Mouse (Mus musculus): ENCODE data around the gene Hs3st3a1. TPM values are rescaled to one million over a fixed set of nuclear protein-coding genes. Genes with fewer than 3 reads are reported as not detected.

Hs3st3a1 gene
- polyA plus RNA-seq, 1 experiment from 2014 or later = 4.6 TPM

DNA sequence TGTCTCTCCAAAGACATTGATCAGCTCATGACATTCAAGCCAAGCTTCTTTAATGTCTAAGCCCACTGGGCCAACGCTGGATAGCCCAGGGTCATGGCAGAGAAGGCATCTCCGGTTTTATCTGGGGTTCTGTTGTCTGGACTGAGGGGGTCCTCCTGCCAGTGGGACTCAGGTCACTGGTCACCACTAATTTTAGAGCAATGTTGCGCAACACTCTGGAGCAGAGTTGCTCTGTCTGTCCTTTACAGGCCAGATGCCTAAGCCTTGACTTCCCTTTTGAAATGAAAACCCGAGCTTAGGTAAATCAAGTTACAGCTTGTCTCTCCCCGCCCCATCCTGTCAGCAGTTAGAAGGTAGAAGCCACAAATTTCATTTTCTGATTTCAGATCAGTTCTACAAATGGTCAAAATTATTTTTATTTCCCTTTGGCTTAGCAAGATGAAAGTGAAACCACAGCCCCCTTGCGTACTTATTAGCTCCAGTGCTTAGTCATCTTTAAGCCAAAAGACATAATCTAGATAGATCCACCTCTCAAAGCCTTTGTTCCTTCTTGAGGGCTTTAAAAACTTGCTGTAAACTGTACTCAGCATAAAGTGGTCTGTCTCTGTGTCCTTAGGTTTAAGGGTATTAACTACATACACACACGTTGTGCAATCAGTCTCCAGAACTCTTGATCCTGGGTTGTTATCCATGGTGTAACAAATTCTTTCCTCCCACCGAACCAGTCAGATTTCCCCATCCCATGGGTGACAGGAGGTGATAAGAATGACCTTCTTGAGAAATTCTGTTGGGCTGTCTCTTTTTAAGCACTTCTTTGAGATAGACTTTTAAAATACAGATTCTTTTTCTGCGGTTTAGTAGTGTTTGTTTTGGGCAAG lies 81.8 kb downstream of the Hs3st3a1 start:
- ATAC-seq (ENCODE audit: insufficient number of reproducible peaks, insufficient read depth, low FRiP score, low TSS enrichment) = no peak
- Histone ChIP-seq H3K27ac (no peak overlapping the region), H3K9me3 (no peaks in the 10 kb centered on the region), H3K27me3 (peaks cover 10% of the 10 kb centered on the region), H3K4me1 (no peaks in the 10 kb centered on the region), H3K9ac (no peak overlapping the region), H3K4me2 (replicated peaks) (no peak overlapping the region), H3K36me3 (no peaks in the 10 kb centered on the region), H3K4me3 (no peak overlapping the region)
- WGBS = 82% methylated on average over 9 of the region's 9 CpGs

DNA sequence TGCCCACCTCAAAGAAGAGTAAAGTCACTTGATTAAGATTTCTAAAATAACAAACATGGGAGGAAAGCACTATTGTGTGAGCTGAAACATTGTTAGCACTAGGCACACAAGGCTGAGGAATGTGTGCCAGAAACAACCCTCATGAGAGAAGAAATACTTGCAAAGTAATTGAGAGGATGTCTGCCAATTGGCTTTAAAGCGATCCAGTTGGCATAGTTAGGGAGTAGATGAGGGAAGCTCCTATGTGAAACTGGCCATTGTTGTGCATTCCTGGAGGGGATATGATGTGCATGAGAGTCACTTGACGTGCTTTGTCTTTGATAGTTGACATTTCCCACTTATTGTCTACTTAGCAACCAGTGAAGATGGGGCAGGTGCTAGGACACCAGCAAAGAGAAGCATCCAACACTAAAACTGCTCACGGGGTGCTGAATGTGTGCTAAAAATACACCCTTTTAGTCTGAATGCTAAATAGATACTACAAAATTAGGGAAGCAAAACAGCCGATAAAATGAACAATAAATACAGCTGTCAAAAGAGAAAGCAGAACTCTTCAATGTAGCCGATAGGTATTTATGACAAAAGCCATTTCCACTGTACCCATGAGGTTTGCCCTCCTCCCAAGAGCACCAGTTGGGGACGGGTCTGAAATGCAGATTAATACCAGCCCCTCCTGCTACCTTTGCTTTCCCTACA lies 83.2 kb downstream of the Hs3st3a1 start:
- Histone ChIP-seq H3K27ac (no peak overlapping the region), H3K27me3 (peaks cover 13% of the 10 kb centered on the region), H3K4me2 (replicated peaks) (no peak overlapping the region), H3K36me3 (no peaks in the 10 kb centered on the region), H3K4me1 (no peaks in the 10 kb centered on the region), H3K4me3 (no peak overlapping the region), H3K9me3 (no peaks in the 10 kb centered on the region), H3K9ac (no peak overlapping the region)
- 83% methylated on average over 6 of the region's 6 CpGs for WGBS
- no peak for ATAC-seq (ENCODE audit: insufficient number of reproducible peaks, insufficient read depth, low FRiP score, low TSS enrichment)

DNA sequence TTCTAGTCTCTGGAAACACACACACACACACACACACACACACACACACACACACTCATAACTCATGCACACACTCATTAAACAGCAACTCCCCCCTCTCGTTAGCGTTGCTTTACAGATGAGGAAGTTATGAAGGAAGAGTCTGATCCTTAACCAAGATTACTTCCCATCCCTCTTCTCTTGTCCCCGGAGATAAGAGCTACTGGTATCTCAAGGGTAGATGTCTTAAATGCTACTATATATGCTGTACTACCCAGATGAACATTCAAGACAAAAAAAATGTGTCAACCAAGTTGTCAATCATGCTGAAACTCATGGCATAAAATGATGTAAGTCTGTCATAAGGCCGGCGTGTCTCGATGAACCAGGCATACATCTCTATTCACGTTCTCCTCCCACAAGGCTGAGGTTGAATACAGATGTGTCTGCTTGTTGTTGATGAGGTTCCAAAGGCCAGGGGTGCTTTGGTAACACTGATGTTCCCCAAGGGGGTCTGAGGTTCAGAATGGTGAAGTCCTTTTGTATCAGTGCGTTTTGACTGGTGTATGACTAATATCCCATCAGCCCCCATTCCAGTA lies 89.0 kb downstream of the Hs3st3a1 start:
- ATAC-seq (ENCODE audit: insufficient number of reproducible peaks, insufficient read depth, low FRiP score, low TSS enrichment) = no peak
- H3K36me3 ChIP-seq = no peaks in the 10 kb centered on the region
- peaks cover 15% of the 10 kb centered on the region for H3K27me3 ChIP-seq
- no peaks in the 10 kb centered on the region for H3K4me1 ChIP-seq
- no peak overlapping the region for H3K27ac ChIP-seq
- no peak overlapping the region for H3K9ac ChIP-seq
- H3K4me3 ChIP-seq = no peak overlapping the region
- no peaks in the 10 kb centered on the region for H3K9me3 ChIP-seq
- WGBS = 94% methylated on average over 8 of the region's 8 CpGs
- H3K4me2 ChIP-seq (replicated peaks) = no peak overlapping the region

DNA sequence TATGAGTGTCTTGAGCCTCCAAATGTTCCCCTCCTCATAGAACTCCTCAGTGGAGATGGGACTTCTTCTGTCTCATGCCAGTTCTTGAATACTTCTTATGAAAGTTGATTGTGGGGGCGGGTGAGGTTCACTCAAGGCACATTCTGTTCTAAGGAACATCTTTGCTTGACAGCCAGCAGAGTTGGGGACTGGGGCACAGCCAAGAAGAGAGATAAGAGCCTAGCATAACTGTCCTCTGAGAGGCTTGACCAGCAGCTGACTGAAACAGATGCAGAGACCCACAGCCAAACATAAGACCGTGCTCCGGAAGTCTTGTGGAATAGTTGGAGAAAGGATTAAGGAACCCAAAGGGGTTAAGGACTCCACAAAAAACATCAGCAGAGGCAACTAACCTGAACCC lies 102.1 kb downstream of the Hs3st3a1 start:
- WGBS = 92% methylated on average over 3 of the region's 3 CpGs

DNA sequence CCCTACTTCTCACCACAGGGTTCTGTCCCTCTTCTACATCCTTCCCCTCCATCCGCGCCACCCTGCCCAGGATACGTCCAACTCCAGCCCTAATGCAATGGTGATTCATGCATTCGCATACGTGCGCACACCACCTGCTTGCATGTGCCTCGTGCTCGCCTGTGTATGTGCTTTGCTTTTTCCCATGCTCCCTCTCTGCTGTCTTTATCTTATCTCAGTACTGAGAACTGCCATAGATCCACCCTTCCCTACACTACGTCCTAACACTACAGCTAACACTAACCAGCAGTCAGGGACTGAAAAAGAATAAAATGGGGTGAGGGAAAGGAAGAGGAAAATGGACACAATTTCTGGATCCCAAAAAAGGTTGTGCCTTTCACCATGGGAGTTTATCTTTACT lies 106.7 kb downstream of the Hs3st3a1 start:
- WGBS = 93% methylated on average over 9 of the region's 9 CpGs
- Histone ChIP-seq H3K9ac (no peak overlapping the region), H3K4me1 (peaks cover 15% of the 10 kb centered on the region; the same call in 1 of the 2 replicates), H3K4me2 (replicated peaks) (no peak overlapping the region), H3K27me3 (no peaks in the 10 kb centered on the region), H3K9me3 (no peaks in the 10 kb centered on the region), H3K27ac (no peak overlapping the region), H3K4me3 (no peak overlapping the region), H3K36me3 (no peaks in the 10 kb centered on the region)
- no peak for ATAC-seq (ENCODE audit: insufficient number of reproducible peaks, insufficient read depth, low FRiP score, low TSS enrichment)

More for the DNA sequence above, 102.1 kb downstream of the Hs3st3a1 start:
- Histone ChIP-seq H3K36me3 (no peaks in the 10 kb centered on the region), H3K4me1 (no peaks in the 10 kb centered on the region), H3K9me3 (no peaks in the 10 kb centered on the region), H3K4me2 (replicated peaks) (no peak overlapping the region), H3K27me3 (no peaks in the 10 kb centered on the region), H3K4me3 (no peak overlapping the region), H3K27ac (no peak overlapping the region), H3K9ac (no peak overlapping the region)
- ATAC-seq (ENCODE audit: insufficient number of reproducible peaks, insufficient read depth, low FRiP score, low TSS enrichment) = no peak

DNA sequence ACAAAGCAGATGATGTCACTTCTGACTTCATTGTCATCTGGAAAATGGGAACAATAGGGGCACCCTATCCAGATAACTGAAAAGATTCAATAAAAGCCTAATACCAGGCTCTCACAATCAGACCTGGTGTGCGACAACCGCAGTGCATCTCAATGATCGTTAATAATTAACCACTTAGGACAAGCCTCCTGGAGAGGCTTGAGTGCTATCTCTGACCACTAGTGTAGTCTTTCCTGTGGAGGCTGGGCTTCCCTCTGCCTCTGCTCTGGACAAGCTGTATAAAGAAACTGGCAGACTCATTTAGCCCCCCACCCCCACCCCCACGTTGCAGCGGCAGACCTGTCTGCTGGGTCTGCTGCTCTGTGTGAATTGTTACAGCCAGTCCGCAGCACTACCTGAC lies 107.2 kb downstream of the Hs3st3a1 start:
- H3K4me3 ChIP-seq = no peak overlapping the region
- no peak overlapping the region for H3K9ac ChIP-seq
- H3K27me3 ChIP-seq = no peaks in the 10 kb centered on the region
- WGBS = 56% methylated on average over 6 of the region's 6 CpGs
- H3K4me2 ChIP-seq (replicated peaks) = no peak overlapping the region
- ATAC-seq (ENCODE audit: insufficient number of reproducible peaks, insufficient read depth, low FRiP score, low TSS enrichment) = no peak
- H3K4me1 ChIP-seq = peaks cover 15% of the 10 kb centered on the region; the same call in 1 of the 2 replicates
- H3K9me3 ChIP-seq = no peaks in the 10 kb centered on the region
- H3K27ac ChIP-seq = no peak overlapping the region
- H3K36me3 ChIP-seq = no peaks in the 10 kb centered on the region

DNA sequence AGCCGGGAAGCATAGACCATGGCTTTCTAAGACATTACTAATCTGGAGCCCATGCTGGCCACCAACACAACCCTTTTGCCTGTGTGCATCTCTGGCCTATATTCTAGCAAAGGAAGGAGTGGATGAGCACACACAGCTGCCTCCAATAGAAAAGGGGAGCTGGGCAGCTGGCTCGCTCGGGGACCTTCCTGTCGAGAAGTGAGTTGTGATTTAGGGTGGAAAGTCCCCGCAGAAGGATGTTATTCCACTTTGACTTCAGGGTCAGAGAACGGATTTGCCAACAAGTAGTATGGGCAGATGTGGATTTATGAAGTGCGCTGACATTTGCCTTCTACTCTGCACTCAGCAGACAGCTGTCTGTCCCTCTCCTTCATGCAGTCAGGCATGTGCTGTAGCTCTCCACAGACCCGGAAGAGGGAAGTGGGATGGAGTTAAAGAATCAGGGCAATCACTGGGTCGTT lies 108.1 kb downstream of the Hs3st3a1 start:
- ATAC-seq (ENCODE audit: insufficient number of reproducible peaks, insufficient read depth, low FRiP score, low TSS enrichment) = no peak
- no peaks in the 10 kb centered on the region for H3K27me3 ChIP-seq
- no peaks in the 10 kb centered on the region for H3K9me3 ChIP-seq
- H3K36me3 ChIP-seq = no peaks in the 10 kb centered on the region
- 49% methylated on average over 9 of the region's 9 CpGs for WGBS
- no peak overlapping the region for H3K9ac ChIP-seq
- H3K4me1 ChIP-seq = peaks cover 15% of the 10 kb centered on the region; the same call in 1 of the 2 replicates
- no peak overlapping the region for H3K4me3 ChIP-seq
- no peak overlapping the region for H3K27ac ChIP-seq
- H3K4me2 ChIP-seq (replicated peaks) = no peak overlapping the region

DNA sequence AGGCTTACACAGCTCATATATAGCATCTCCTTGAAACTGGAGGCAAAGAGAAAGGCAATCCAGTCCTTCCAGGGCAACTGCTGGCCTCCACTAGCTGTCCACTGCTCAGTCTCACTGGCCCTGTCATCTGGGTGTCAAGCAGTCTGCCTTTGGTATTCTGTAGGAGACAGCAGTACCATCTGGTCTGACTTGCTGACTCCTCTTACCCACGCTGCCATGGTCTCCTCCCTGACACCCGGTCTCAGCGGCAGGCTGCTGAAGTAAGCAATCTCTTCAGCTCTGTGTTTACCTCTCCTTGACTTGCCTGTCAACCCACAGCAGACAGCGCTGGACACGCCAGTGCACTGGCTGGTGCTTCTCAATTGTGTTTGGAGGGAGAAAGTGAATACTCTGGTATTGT lies 109.1 kb downstream of the Hs3st3a1 start:
- Histone ChIP-seq H3K4me2 (replicated peaks) (no peak overlapping the region), H3K4me3 (no peak overlapping the region), H3K27ac (no peak overlapping the region), H3K4me1 (peaks cover 18% of the 10 kb centered on the region; the same call in 1 of the 2 replicates), H3K27me3 (no peaks in the 10 kb centered on the region), H3K9ac (no peak overlapping the region), H3K36me3 (no peaks in the 10 kb centered on the region), H3K9me3 (no peaks in the 10 kb centered on the region)
- ATAC-seq (ENCODE audit: insufficient number of reproducible peaks, insufficient read depth, low FRiP score, low TSS enrichment) = no peak
- 61% methylated on average over 5 of the region's 5 CpGs for WGBS

DNA sequence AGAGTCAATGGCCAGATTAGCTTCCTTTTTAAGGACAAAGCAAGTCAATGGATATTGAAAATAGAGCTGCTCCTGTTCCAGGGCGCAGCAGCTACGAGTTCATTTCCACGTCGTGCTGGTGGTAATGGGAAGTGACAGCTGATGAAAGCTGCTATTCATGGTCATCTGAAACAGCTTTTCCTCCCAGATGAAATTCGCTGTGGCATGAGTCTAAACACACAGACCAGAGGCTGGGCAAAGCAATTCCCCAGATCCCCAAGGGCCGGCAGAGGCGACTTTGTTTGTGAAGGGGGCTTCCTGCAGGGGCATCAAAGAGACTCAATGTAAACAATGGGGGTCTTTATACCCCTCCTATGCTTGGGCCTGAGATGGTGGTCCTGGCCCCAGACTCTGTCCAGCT lies 114.2 kb downstream of the Hs3st3a1 start:
- peaks cover 12% of the 10 kb centered on the region; the same call in 1 of the 2 replicates for H3K4me1 ChIP-seq
- no peak for ATAC-seq (ENCODE audit: insufficient number of reproducible peaks, insufficient read depth, low FRiP score, low TSS enrichment)
- WGBS = 8% methylated on average over 7 of the region's 7 CpGs
- H3K27ac ChIP-seq = no peak overlapping the region
- no peaks in the 10 kb centered on the region for H3K9me3 ChIP-seq
- no peak overlapping the region for H3K9ac ChIP-seq
- H3K27me3 ChIP-seq = no peaks in the 10 kb centered on the region
- H3K4me3 ChIP-seq = no peak overlapping the region
- no peaks in the 10 kb centered on the region for H3K36me3 ChIP-seq
- no peak overlapping the region for H3K4me2 ChIP-seq (replicated peaks)

DNA sequence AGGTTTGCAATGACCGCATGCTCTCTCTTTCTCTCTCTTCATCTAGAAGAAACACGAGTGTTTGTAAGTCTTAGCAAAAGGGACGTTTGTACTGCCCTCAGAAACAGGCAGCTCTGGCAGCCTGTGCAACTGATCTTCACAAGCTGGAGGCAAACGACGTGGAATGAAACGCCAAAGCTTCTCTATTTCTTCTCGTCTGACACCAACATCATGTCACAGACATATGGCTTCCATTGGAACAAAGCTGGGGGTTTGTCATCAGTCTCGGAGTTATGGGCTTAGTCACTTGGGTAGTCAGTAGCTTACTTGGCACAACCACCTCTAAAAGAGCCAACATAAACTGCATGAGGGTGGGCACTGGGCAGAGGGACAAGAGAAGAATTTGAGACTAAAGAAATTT lies 114.8 kb downstream of the Hs3st3a1 start:
- ATAC-seq (ENCODE audit: insufficient number of reproducible peaks, insufficient read depth, low FRiP score, low TSS enrichment) = no peak
- no peaks in the 10 kb centered on the region for H3K9me3 ChIP-seq
- no peak overlapping the region for H3K9ac ChIP-seq
- H3K4me1 ChIP-seq = peaks cover 10% of the 10 kb centered on the region; the same call in 1 of the 2 replicates
- no peak overlapping the region for H3K4me3 ChIP-seq
- no peak overlapping the region for H3K4me2 ChIP-seq (replicated peaks)
- no peak overlapping the region for H3K27ac ChIP-seq
- H3K36me3 ChIP-seq = no peaks in the 10 kb centered on the region
- WGBS = 30% methylated on average over 8 of the region's 8 CpGs
- no peaks in the 10 kb centered on the region for H3K27me3 ChIP-seq

DNA sequence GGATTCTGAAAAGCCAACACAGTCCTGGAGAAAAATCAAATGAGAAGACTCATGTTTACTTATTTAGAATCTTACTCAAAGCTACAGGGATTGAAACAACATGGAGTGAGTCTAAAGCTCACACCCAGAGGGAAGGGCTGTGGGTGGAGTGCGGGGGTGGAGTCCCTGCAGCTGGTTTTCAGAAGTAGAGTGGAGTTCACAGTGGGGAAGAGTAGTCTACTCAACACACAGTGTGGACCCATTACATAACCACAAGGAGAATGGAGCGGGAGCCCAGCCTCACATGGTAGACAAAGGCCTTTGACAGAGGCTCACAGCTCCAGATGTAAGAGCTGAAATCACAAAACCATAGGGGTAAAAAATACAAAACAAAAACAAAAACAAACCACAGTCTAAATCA lies 123.2 kb downstream of the Hs3st3a1 start:
- H3K27ac ChIP-seq = no peak overlapping the region

More for the DNA sequence above, 123.2 kb downstream of the Hs3st3a1 start:
- 92% methylated on average over 2 of the region's 2 CpGs for WGBS
- H3K4me2 ChIP-seq (replicated peaks) = no peak overlapping the region
- no peaks in the 10 kb centered on the region for H3K27me3 ChIP-seq
- H3K4me3 ChIP-seq = no peak overlapping the region
- no peak for ATAC-seq (ENCODE audit: insufficient number of reproducible peaks, insufficient read depth, low FRiP score, low TSS enrichment)
- H3K9me3 ChIP-seq = no peaks in the 10 kb centered on the region
- no peaks in the 10 kb centered on the region for H3K4me1 ChIP-seq
- H3K36me3 ChIP-seq = no peaks in the 10 kb centered on the region
- H3K9ac ChIP-seq = no peak overlapping the region

Measured in embryonic facial prominence, embryonic 12.5 days (tissue).